Mouse (Mus musculus) bone marrow, adult 2 months (tissue): ENCODE measurements around the gene Bud31.

Source experiments
- CTCF ChIP-seq: fragments of 200-500 bp; IDR thresholded peaks from 2 replicates; pipeline ENCODE4 v1.5.1; 2011; ENCODE audit warnings: low read length, control low read depth; ENCODE audit not compliant: control insufficient read depth, insufficient read depth
- POLR2A ChIP-seq: fragments of 200-500 bp; IDR thresholded peaks from 2 replicates; pipeline ENCODE4 v1.6.1; 2011; ENCODE audit warnings: low read depth, mild to moderate bottlenecking, control low read depth, low read length, borderline replicate concordance; ENCODE audit not compliant: control insufficient read depth

GRCm38 (mm10) chr5:145105694-145106275 is 34.4 kb upstream of the Bud31 start:
- TF ChIP-seq POLR2A (no peak), CTCF (no peak)
